Mouse (Mus musculus) megakaryocyte, embryonic 14.5 days (primary cell): ENCODE data around the gene Il1rap.

ENCODE experiments used
- FLI1 ChIP-seq: IDR thresholded peaks from 2 replicates; pipeline ENCODE4 v1.6.1; 2012; ENCODE audit warnings: low read length, inconsistent platforms, mixed read lengths
- GATA1 ChIP-seq: IDR thresholded peaks from 3 replicates; pipeline ENCODE4 v1.6.1; 2012; ENCODE audit warnings: mixed read lengths, low read length, inconsistent platforms, borderline replicate concordance

DNA sequence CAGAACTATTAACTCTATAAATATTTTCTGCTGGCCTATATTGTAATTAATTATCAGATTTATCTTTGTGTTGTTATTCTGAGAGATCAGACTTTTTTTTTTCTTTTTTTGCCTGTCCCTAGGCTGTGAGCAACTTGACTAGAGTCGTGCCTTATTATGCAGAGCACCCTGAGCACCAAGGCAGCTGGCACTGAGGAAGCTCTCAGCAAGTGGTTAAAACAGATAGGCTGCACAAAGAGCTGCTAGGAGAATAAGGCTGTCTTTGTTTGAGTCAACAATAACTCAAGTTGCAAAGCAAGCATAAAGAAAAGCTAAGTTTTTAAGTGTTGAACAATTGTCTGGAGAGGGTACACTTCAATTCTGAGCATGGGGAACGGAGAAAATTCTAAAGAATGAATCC, 19.8 kb upstream of the Il1rap start:
- TF ChIP-seq GATA1 (no peak), FLI1 (no peak)
